Mouse (Mus musculus): ENCODE measurements around the gene Gm11042. TPM values are rescaled to one million over a fixed set of nuclear protein-coding genes. Genes with fewer than 3 reads are reported as not detected.

The Gm11042 gene
- not detected for total RNA-seq (2023)

GRCm38 (mm10) chr12:74316344-74316973 is at the start of gene Gm11042:
Gene Gm11042, minus strand, starts transcription at chr12:74316394.

